Mouse (Mus musculus) lung, postnatal 0 days (tissue): ENCODE measurements around the gene Gm5662.

ENCODE experiments used
- CTCF ChIP-seq: IDR thresholded peaks from 2 replicates; pipeline ENCODE4 v1.5.1; 2016; ENCODE audit warnings: antibody characterized with exemption, mild to moderate bottlenecking
- EP300 ChIP-seq: IDR thresholded peaks from 2 replicates; pipeline ENCODE4 v1.6.1; 2016; ENCODE audit warnings: antibody characterized with exemption, mild to moderate bottlenecking, control low read depth

DNA sequence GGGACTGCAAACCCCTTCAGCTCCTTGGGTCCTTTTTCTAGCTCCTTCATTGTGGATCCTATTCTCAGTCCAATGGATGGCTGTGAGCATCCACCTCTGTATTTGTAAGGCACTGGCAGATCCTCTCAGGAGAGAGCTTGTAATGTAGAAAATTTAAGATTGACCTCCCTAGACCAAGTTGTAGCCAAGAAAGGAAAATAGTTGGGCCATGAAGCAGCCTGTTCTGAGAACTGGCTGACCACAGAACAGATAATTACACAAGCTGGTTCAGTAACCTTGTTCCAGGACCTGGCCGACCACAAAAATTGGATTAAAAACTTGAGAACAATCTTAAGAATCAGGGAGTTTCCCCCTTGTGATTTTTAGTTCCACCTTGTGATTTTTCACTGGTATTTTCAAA lies 17.1 kb downstream of the Gm5662 start:
- TF ChIP-seq EP300 (no peak), CTCF (no peak)
